Mouse (Mus musculus): Measurements from ENCODE around the gene Gm20388. TPM values are rescaled to one million over a fixed set of nuclear protein-coding genes. Genes with fewer than 3 reads are reported as not detected.
A peak's percentile ranks its signal among the peaks of the same experiment; 100 is the strongest.

Gene Gm20388
- polyA plus RNA-seq, 1 experiment = 49.7 TPM

- TF ChIP-seq CTCF (conservative IDR thresholded peaks at IDR 0.05; ENCODE audit: insufficient read depth, insufficient read length, low read depth, low read length) (no peak), POLR2A (IDR thresholded peaks at IDR 0.05; ENCODE audit: low read depth, low read length) (no peak)
- DNase-seq = peak; percentile 40
- WGBS = 51% methylated on average over 4 of the region's 4 CpGs
Measured at GRCm38 (mm10) chr8:120449139-120449538, 538.5 kb downstream of the Gm20388 start.

GRCm38 (mm10) chr8:120449608-120450031 is 539.0 kb downstream of the Gm20388 start:
- no peak overlapping the region for H3K4me3 ChIP-seq (ENCODE audit: insufficient read depth, low read depth, low read length)
- H3K36me3 ChIP-seq (ENCODE audit: control insufficient read depth, insufficient read depth, low read length) = no peaks in the 10 kb centered on the region
- WGBS = 52% methylated on average over 17 of the region's 17 CpGs
- no peak overlapping the region for H3K27ac ChIP-seq (ENCODE audit: insufficient read depth, low read depth, low read length)
- no peaks in the 10 kb centered on the region for H3K4me1 ChIP-seq (ENCODE audit: control insufficient read depth, insufficient read depth, low read length)
- H3K27me3 ChIP-seq (replicated peaks; ENCODE audit: control insufficient read depth, insufficient read depth, low read length) = no peaks in the 10 kb centered on the region
- no peak for DNase-seq
- TF ChIP-seq CTCF (conservative IDR thresholded peaks at IDR 0.05; ENCODE audit: insufficient read depth, insufficient read length, low read depth, low read length) = no peak
- TF ChIP-seq POLR2A (IDR thresholded peaks at IDR 0.05; ENCODE audit: low read depth, low read length) = no peak

More at GRCm38 (mm10) chr8:120449139-120449538, 538.5 kb downstream of the Gm20388 start:
- H3K4me3 ChIP-seq (ENCODE audit: insufficient read depth, low read depth, low read length) = no peak overlapping the region
- no peaks in the 10 kb centered on the region for H3K36me3 ChIP-seq (ENCODE audit: control insufficient read depth, insufficient read depth, low read length)
- H3K27ac ChIP-seq (ENCODE audit: insufficient read depth, low read depth, low read length) = no peak overlapping the region
- H3K27me3 ChIP-seq (replicated peaks; ENCODE audit: control insufficient read depth, insufficient read depth, low read length) = no peaks in the 10 kb centered on the region
- H3K4me1 ChIP-seq (ENCODE audit: control insufficient read depth, insufficient read depth, low read length) = no peaks in the 10 kb centered on the region

- Histone ChIP-seq H3K36me3 (ENCODE audit: control insufficient read depth, insufficient read depth, low read length) (no peaks in the 10 kb centered on the region), H3K4me1 (ENCODE audit: control insufficient read depth, insufficient read depth, low read length) (no peaks in the 10 kb centered on the region), H3K4me3 (ENCODE audit: insufficient read depth, low read depth, low read length) (no peak overlapping the region), H3K27ac (ENCODE audit: insufficient read depth, low read depth, low read length) (no peak overlapping the region), H3K27me3 (replicated peaks; ENCODE audit: control insufficient read depth, insufficient read depth, low read length) (no peaks in the 10 kb centered on the region)
- 97% methylated on average over 2 of the region's 2 CpGs for WGBS
- DNase-seq = no peak
- TF ChIP-seq POLR2A (IDR thresholded peaks at IDR 0.05; ENCODE audit: low read depth, low read length) = no peak
- no peak for TF ChIP-seq CTCF (conservative IDR thresholded peaks at IDR 0.05; ENCODE audit: insufficient read depth, insufficient read length, low read depth, low read length)
Measured at GRCm38 (mm10) chr8:120452111-120452510, 541.5 kb downstream of the Gm20388 start.

GRCm38 (mm10) chr8:120454404-120454803 is 543.8 kb downstream of the Gm20388 start:
- Histone ChIP-seq H3K27ac (ENCODE audit: insufficient read depth, low read depth, low read length) (no peak overlapping the region), H3K36me3 (ENCODE audit: control insufficient read depth, insufficient read depth, low read length) (no peaks in the 10 kb centered on the region), H3K27me3 (replicated peaks; ENCODE audit: control insufficient read depth, insufficient read depth, low read length) (no peaks in the 10 kb centered on the region), H3K4me1 (ENCODE audit: control insufficient read depth, insufficient read depth, low read length) (no peaks in the 10 kb centered on the region), H3K4me3 (ENCODE audit: insufficient read depth, low read depth, low read length) (no peak overlapping the region)
- 88% methylated on average over 6 of the region's 6 CpGs for WGBS
- DNase-seq = no peak
- no peak for TF ChIP-seq POLR2A (IDR thresholded peaks at IDR 0.05; ENCODE audit: low read depth, low read length)
- no peak for TF ChIP-seq CTCF (conservative IDR thresholded peaks at IDR 0.05; ENCODE audit: insufficient read depth, insufficient read length, low read depth, low read length)

- no peak for TF ChIP-seq POLR2A (IDR thresholded peaks at IDR 0.05; ENCODE audit: low read depth, low read length)
- no peak for TF ChIP-seq CTCF (conservative IDR thresholded peaks at IDR 0.05; ENCODE audit: insufficient read depth, insufficient read length, low read depth, low read length)
- Histone ChIP-seq H3K27ac (ENCODE audit: insufficient read depth, low read depth, low read length) (no peak overlapping the region), H3K4me3 (ENCODE audit: insufficient read depth, low read depth, low read length) (no peak overlapping the region), H3K36me3 (ENCODE audit: control insufficient read depth, insufficient read depth, low read length) (no peaks in the 10 kb centered on the region), H3K27me3 (replicated peaks; ENCODE audit: control insufficient read depth, insufficient read depth, low read length) (no peaks in the 10 kb centered on the region), H3K4me1 (ENCODE audit: control insufficient read depth, insufficient read depth, low read length) (no peaks in the 10 kb centered on the region)
- WGBS = 64% methylated on average over 6 of the region's 6 CpGs
- DNase-seq = peak; percentile 53
Measured at GRCm38 (mm10) chr8:120460375-120460774, 549.7 kb downstream of the Gm20388 start.

GRCm38 (mm10) chr8:120462119-120462551 is 551.5 kb downstream of the Gm20388 start:
- 61% methylated on average over 15 of the region's 15 CpGs for WGBS
- H3K4me3 ChIP-seq (ENCODE audit: insufficient read depth, low read depth, low read length) = no peak overlapping the region
- no peaks in the 10 kb centered on the region for H3K36me3 ChIP-seq (ENCODE audit: control insufficient read depth, insufficient read depth, low read length)
- no peaks in the 10 kb centered on the region for H3K4me1 ChIP-seq (ENCODE audit: control insufficient read depth, insufficient read depth, low read length)
- H3K27ac ChIP-seq (ENCODE audit: insufficient read depth, low read depth, low read length) = no peak overlapping the region
- H3K27me3 ChIP-seq (replicated peaks; ENCODE audit: control insufficient read depth, insufficient read depth, low read length) = no peaks in the 10 kb centered on the region
- no peak for DNase-seq
- TF ChIP-seq CTCF (conservative IDR thresholded peaks at IDR 0.05; ENCODE audit: insufficient read depth, insufficient read length, low read depth, low read length) = no peak
- no peak for TF ChIP-seq POLR2A (IDR thresholded peaks at IDR 0.05; ENCODE audit: low read depth, low read length)

- WGBS = 80% methylated on average over 6 of the region's 6 CpGs
Measured at GRCm38 (mm10) chr8:120462611-120463010, 552.0 kb downstream of the Gm20388 start.

More at GRCm38 (mm10) chr8:120462611-120463010, 552.0 kb downstream of the Gm20388 start:
- no peak overlapping the region for H3K4me3 ChIP-seq (ENCODE audit: insufficient read depth, low read depth, low read length)
- H3K36me3 ChIP-seq (ENCODE audit: control insufficient read depth, insufficient read depth, low read length) = no peaks in the 10 kb centered on the region
- H3K4me1 ChIP-seq (ENCODE audit: control insufficient read depth, insufficient read depth, low read length) = no peaks in the 10 kb centered on the region
- no peaks in the 10 kb centered on the region for H3K27me3 ChIP-seq (replicated peaks; ENCODE audit: control insufficient read depth, insufficient read depth, low read length)
- no peak overlapping the region for H3K27ac ChIP-seq (ENCODE audit: insufficient read depth, low read depth, low read length)
- DNase-seq = no peak
- TF ChIP-seq CTCF (conservative IDR thresholded peaks at IDR 0.05; ENCODE audit: insufficient read depth, insufficient read length, low read depth, low read length) = no peak
- no peak for TF ChIP-seq POLR2A (IDR thresholded peaks at IDR 0.05; ENCODE audit: low read depth, low read length)

Measured in kidney, adult 2 months (tissue).